Mouse (Mus musculus) midbrain, embryonic 14.5 days (tissue): ENCODE data around the gene Npr1. TPM values are rescaled to one million over a fixed set of nuclear protein-coding genes. Genes with fewer than 3 reads are reported as not detected.

ENCODE experiments used
- ATAC-seq: fragments of 200-750 bp; cut with Nextera tagmentation; 2 replicates; pipeline ENCODE4 v1.8.0; 2017; ENCODE audit warnings: moderate number of reproducible peaks, moderate library complexity; ENCODE audit not compliant: low FRiP score, low TSS enrichment
- DNase-seq: peaks from one replicate; pipeline ENCODE4 v3.0.0-alpha.2; 2015
- H3K27ac ChIP-seq: fragments of 300-500 bp; sonication (generic); replicated peaks from 2 replicates; pipeline ENCODE4 v1.5.1; 2014; ENCODE audit warnings: mild to moderate bottlenecking, low read depth, low read length, moderate library complexity
- H3K27me3 ChIP-seq: fragments of 300-500 bp; sonication (generic); 2 replicates; pipeline ENCODE4 v1.6.1; 2014; ENCODE audit warnings: low read length, control low read depth, mixed read lengths; ENCODE audit not compliant: control insufficient read depth, insufficient read depth
- H3K36me3 ChIP-seq: fragments of 300-500 bp; sonication (generic); 2 replicates; pipeline ENCODE4 v1.6.1; 2014; ENCODE audit warnings: low read length, control low read depth; ENCODE audit not compliant: control insufficient read depth, insufficient read depth
- H3K4me1 ChIP-seq: fragments of 300-500 bp; sonication (generic); 2 replicates; pipeline ENCODE4 v1.6.1; 2014; ENCODE audit warnings: mild to moderate bottlenecking, antibody characterized with exemption, low read length, control low read depth; ENCODE audit not compliant: control insufficient read depth, insufficient read depth
- H3K4me2 ChIP-seq: fragments of 300-500 bp; sonication (generic); 2 replicates; pipeline ENCODE4 v1.6.1; 2014; ENCODE audit warnings: mild to moderate bottlenecking, low read length, moderate library complexity
- H3K4me3 ChIP-seq: fragments of 300-500 bp; sonication (generic); replicated peaks from 2 replicates; pipeline ENCODE4 v1.5.1; 2014; ENCODE audit warnings: low read depth, low read length
- H3K9ac ChIP-seq: fragments of 300-500 bp; sonication (generic); replicated peaks from 2 replicates; pipeline ENCODE4 v1.6.1; 2014; ENCODE audit warnings: mild to moderate bottlenecking, low read length, moderate library complexity
- H3K9me3 ChIP-seq: fragments of 300-500 bp; sonication (generic); 2 replicates; pipeline ENCODE4 v1.6.1; 2016; ENCODE audit warnings: low read length, control low read depth, mixed read lengths; ENCODE audit not compliant: control insufficient read depth
- WGBS: fragments of 180-500 bp; shearing (Covaris S2); extraction: QIAGEN DNeasy Blood & Tissue Kit; methylation state at CpG from one replicate; pipeline ENCODE4 v1.1.7; 2014; 5-methylcytosine and 5-hydroxymethylcytosine counted together
- polyA plus RNA-seq: library from polyadenylated mRNA; unstranded; fragments of >200 nt; fragmentation: Nextera tagmentation; extraction: Ambion mirVana; gene quantifications from 2 replicates; pipeline ENCODE4 v1.2.1, GENCODE M21; 2014

The Npr1 gene
- polyA plus RNA-seq, result 0.65 and 2.3 TPM in 2 replicates

DNA sequence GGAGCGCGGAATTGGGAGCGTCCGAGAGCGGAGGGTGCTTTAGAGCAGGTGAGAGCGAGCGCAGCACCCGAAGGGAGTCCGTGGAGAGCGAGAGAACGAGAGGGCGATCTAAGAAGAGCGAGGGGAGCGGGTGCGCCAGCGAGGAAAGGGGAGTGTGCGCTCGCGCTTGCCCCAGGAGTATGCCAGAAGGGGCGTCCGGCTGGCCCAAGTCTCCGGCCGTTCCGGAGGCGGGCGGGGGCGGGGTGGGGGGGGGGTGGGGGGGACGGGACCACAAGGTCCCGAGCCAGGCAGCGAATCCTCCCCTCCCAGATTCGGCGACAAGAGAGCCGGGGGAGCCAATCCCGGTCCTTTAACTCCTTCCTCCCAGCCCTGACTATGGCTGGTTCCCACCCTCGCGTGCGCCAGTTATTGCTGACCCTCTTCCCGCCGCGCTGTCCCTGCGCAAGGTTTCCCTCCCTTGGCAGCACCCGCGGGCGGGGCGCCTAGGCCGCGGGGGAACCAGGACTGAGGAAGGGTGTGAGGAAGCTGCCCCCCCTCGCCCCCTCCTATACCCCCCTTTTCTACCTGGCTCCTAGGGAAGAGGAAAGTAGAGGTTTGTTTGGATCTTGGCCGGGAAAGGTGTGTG lies at the start of gene Npr1:
Gene Npr1 (minus strand): TSS at position 181 of the 625 bp plus-strand sequence.
- Histone ChIP-seq H3K36me3 (no peaks in the 10 kb centered on the region), H3K4me2 (peak within 1 kb of the TSS; percentile 88), H3K9ac (peak within 1 kb of the TSS; percentile 45), H3K4me3 (peak within 1 kb of the TSS; percentile 50), H3K27me3 (peaks cover 45% of the 10 kb centered on the region), H3K27ac (no peak within 1 kb of the TSS), H3K9me3 (no peaks in the 10 kb centered on the region), H3K4me1 (peaks cover 8% of the 10 kb centered on the region; the same call in 1 of the 2 replicates)
- DNase-seq (peak; percentile 50), ATAC-seq (peak; percentile 26; the same call in 1 of the 2 replicates)
- under 1% methylated on average over 37 of the region's 49 CpGs for WGBS

GRCm38 (mm10) chr3:90515242-90515641 lies 49.6 kb upstream of the Npr1 start:
- H3K4me3 ChIP-seq, result peak overlapping the region; percentile 31
- no peak overlapping the region for H3K9ac ChIP-seq
- no peaks in the 10 kb centered on the region for H3K4me1 ChIP-seq
- no peak overlapping the region for H3K27ac ChIP-seq
- 48% methylated on average over 1 of the region's 1 CpGs for WGBS
- no peaks in the 10 kb centered on the region for H3K36me3 ChIP-seq
- ATAC-seq, result no peak
- no peaks in the 10 kb centered on the region for H3K9me3 ChIP-seq
- peak overlapping the region; percentile 57 for H3K4me2 ChIP-seq
- H3K27me3 ChIP-seq, result peaks cover 29% of the 10 kb centered on the region
- DNase-seq, result no peak

GRCm38 (mm10) chr3:90514691-90515090 lies 49.0 kb upstream of the Npr1 start:
- H3K9ac ChIP-seq, result peak overlapping the region; percentile 23; the same call in 1 of the 2 replicates
- peak overlapping the region; percentile 57 for H3K4me2 ChIP-seq
- H3K9me3 ChIP-seq, result no peaks in the 10 kb centered on the region
- ATAC-seq (no peak), DNase-seq (peak; percentile 54)
- H3K27me3 ChIP-seq, result peaks cover 29% of the 10 kb centered on the region
- H3K4me1 ChIP-seq, result no peaks in the 10 kb centered on the region
- WGBS, result under 1% methylated on average over 10 of the region's 10 CpGs
- H3K27ac ChIP-seq, result no peak overlapping the region
- H3K36me3 ChIP-seq, result no peaks in the 10 kb centered on the region
- H3K4me3 ChIP-seq, result peak overlapping the region; percentile 31

DNA sequence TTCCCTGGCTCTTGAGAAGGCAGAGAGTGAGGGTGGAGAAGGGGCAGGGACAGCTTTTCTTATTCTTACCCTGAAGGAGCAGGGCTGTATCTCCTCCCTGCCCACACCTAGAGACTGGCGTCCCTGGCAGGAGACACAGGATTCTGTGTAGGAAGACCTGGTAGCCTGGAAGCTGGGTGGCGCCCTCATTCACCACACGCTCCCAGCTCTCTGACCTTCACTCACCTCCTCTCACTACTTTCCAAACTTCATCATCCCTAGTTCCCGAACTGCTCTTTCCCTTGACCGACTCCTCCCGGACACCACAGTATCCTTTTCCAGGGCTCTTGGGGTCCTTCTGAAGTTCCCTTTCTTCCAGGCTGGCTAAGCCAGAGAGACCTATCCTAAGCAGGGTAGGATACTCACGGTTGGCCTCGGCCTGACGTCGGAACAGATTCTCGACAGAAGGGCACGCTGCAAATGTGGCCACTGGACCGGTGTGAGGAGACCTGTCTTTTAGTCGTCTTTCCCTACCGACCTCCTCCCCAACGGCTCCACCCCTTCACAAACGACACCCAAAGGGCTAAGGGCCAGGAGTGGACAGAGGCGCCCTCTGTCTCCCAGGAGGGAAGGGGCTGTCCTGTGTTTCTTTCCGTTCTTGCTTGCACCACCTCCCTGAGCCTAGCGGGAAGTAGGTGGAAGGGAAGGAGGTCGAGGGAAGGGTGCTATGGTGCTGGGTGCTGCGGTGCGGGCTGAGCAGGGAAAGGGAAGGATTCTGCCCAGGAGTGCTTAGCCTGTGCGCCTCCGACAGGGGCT lies 48.3 kb upstream of the Npr1 start, which contains the start of the genes S100a1 and S100a13:
Gene S100a1 (minus strand): TSS at position 597 of the 795 bp plus-strand sequence.
Gene S100a13 (plus strand): TSS at position 640 of the 795 bp plus-strand sequence.
- Histone ChIP-seq H3K36me3 (no peaks in the 10 kb centered on the region), H3K4me2 (peak within 1 kb of the TSS; percentile 57), H3K9me3 (no peaks in the 10 kb centered on the region), H3K9ac (peak within 1 kb of the TSS; percentile 23; the same call in 1 of the 2 replicates), H3K27me3 (peaks cover 29% of the 10 kb centered on the region), H3K27ac (no peak within 1 kb of the TSS), H3K4me1 (no peaks in the 10 kb centered on the region), H3K4me3 (peak within 1 kb of the TSS; percentile 31)
- ATAC-seq, result no peak
- no peak for DNase-seq
- WGBS, result 5% methylated on average over 25 of the region's 25 CpGs

- Histone ChIP-seq H3K36me3 (no peaks in the 10 kb centered on the region), H3K4me1 (peaks cover under 1% of the 10 kb centered on the region), H3K4me3 (no peak overlapping the region), H3K27me3 (peaks cover 29% of the 10 kb centered on the region), H3K9ac (no peak overlapping the region), H3K9me3 (no peaks in the 10 kb centered on the region), H3K4me2 (no peak overlapping the region), H3K27ac (no peak overlapping the region)
- DNase-seq (no peak), ATAC-seq (no peak)
- WGBS, result 78% methylated on average over 9 of the region's 9 CpGs
Measured at GRCm38 (mm10) chr3:90512948-90513642, 47.4 kb upstream of the Npr1 start.

GRCm38 (mm10) chr3:90512276-90512675 lies 46.6 kb upstream of the Npr1 start:
- Histone ChIP-seq H3K36me3 (peaks cover 2% of the 10 kb centered on the region; the same call in 1 of the 2 replicates), H3K4me3 (no peak overlapping the region), H3K4me2 (no peak overlapping the region), H3K4me1 (peaks cover 9% of the 10 kb centered on the region), H3K27ac (no peak overlapping the region), H3K27me3 (peaks cover 29% of the 10 kb centered on the region), H3K9ac (no peak overlapping the region), H3K9me3 (no peaks in the 10 kb centered on the region)
- ATAC-seq (no peak), DNase-seq (no peak)
- whole genome bisulfite sequencing, result 90% methylated on average over 5 of the region's 5 CpGs

DNA sequence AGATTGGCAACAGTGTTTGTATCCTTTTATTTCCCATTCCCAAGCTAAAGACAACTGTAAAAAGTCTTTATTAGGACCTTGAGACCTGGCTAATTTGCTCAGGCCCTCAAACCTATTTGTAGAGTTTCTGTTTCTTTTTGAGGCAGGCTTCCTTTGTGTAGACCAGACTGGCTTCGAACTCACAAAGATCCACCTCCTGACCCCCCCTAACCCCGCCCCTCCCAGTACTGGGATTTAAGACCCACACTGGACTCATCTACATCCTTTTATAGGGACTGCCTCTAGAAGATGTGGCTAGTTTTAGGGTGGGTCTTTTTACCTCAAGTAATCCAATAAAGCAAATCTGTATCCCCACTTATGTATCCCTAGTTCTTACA lies 44.1 kb upstream of the Npr1 start:
- Histone ChIP-seq H3K4me2 (peak overlapping the region; percentile 54), H3K27me3 (peaks cover 21% of the 10 kb centered on the region), H3K27ac (peak overlapping the region; percentile 96), H3K9me3 (no peaks in the 10 kb centered on the region), H3K4me1 (peaks cover 9% of the 10 kb centered on the region), H3K4me3 (peak overlapping the region; percentile 95), H3K36me3 (peaks cover 27% of the 10 kb centered on the region), H3K9ac (no peak overlapping the region)
- 12% methylated on average over 2 of the region's 2 CpGs for WGBS
- ATAC-seq, result peak; percentile 31; the same call in 1 of the 2 replicates
- DNase-seq, result no peak

DNA sequence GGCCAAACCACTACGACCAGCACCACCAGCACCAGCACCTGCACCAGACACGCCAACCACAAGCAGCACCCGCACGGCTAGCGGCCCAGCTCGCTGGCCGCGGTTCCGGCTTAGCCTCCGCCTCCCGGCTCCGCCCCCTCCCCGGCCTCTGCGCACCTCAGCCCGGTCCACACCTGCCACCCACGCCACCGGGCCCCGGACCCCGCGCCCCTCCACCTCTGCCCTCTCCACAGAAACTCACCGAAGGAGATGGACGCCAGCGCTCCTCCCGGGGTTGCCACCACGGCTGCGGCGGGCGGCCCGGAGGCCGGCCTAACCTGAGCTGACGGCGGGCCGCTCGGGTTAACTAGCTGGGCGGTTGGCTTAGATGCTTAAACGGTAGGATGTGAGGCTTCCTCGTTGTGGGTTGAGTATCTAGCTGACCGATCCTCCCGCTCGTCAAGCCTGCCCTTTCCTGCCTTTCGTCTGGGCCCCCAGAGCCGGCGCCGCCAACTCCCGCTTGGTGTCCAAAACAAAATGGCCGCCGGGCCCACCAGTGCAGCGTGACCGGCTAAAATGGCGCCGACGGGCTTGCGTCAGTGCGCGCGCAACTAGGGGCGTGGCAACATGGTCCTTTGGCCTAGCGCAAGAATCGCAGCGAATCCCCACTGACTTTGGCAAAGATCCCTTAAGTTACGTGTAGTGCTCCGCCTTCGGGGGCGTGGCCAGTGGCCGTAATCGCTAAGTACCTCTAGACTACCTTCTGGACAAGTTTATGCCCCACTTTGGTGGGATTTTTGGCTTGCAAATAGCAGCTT lies 43.5 kb upstream of the Npr1 start, which contains the start of gene Chtop:
Gene Chtop (minus strand): TSS at position 549 of the 797 bp plus-strand sequence.
- peak within 1 kb of the TSS; percentile 97 for H3K9ac ChIP-seq
- ATAC-seq (peak; percentile 94), DNase-seq (peak; percentile 100)
- H3K27me3 ChIP-seq, result peaks cover 17% of the 10 kb centered on the region
- peaks cover 11% of the 10 kb centered on the region for H3K4me1 ChIP-seq
- H3K4me3 ChIP-seq, result peak within 1 kb of the TSS; percentile 95
- H3K9me3 ChIP-seq, result no peaks in the 10 kb centered on the region
- H3K4me2 ChIP-seq, result peak within 1 kb of the TSS; percentile 84
- H3K36me3 ChIP-seq, result peaks cover 33% of the 10 kb centered on the region
- WGBS, result under 1% methylated on average over 66 of the region's 66 CpGs
- H3K27ac ChIP-seq, result peak within 1 kb of the TSS; percentile 96
